Mouse (Mus musculus) spleen, adult 12 weeks (tissue): Measurements from ENCODE around the gene Dmrt1.
"Not testable (repeated sequence)": the region's sequence is repeated elsewhere in the genome, so short reads cannot be mapped to it uniquely, and the experiment has no call there.

Source experiments
- DNase-seq: peaks from one replicate; pipeline ENCODE4 v3.0.0; 2022; ENCODE audit warnings: low spot score

Gene Dmrt1

GRCm38 (mm10) chr19:25505360-25506196 is at the start of gene Dmrt1:
Dmrt1 (plus strand) TSS chr19:25505618.
- no peak for DNase-seq

GRCm38 (mm10) chr19:25460760-25461159 is 44.7 kb upstream of the Dmrt1 start:
- DNase-seq = no peak

GRCm38 (mm10) chr19:25461553-25462320 is 43.7 kb upstream of the Dmrt1 start:
- DNase-seq = no peak

- not testable (repeated sequence) for DNase-seq
Measured at GRCm38 (mm10) chr19:25475806-25476205, 29.6 kb upstream of the Dmrt1 start.

GRCm38 (mm10) chr19:25479152-25479669 is 26.2 kb upstream of the Dmrt1 start:
- no peak for DNase-seq

- no peak for DNase-seq
Measured at GRCm38 (mm10) chr19:25480820-25481219, 24.6 kb upstream of the Dmrt1 start.

- DNase-seq = no peak
Measured at GRCm38 (mm10) chr19:25486561-25486960, 18.9 kb upstream of the Dmrt1 start.

- no peak for DNase-seq
Measured at GRCm38 (mm10) chr19:25487350-25487749, 18.1 kb upstream of the Dmrt1 start.

- no peak for DNase-seq
Measured at GRCm38 (mm10) chr19:25488546-25488945, 16.9 kb upstream of the Dmrt1 start.

- no peak for DNase-seq
Measured at GRCm38 (mm10) chr19:25489546-25489945, 15.9 kb upstream of the Dmrt1 start.

GRCm38 (mm10) chr19:25497434-25497833 is 8.0 kb upstream of the Dmrt1 start:
- DNase-seq = no peak

GRCm38 (mm10) chr19:25504878-25505277 is 540 bp upstream of the Dmrt1 start:
- DNase-seq = no peak

GRCm38 (mm10) chr19:25506616-25507015 is 1.2 kb downstream of the Dmrt1 start:
- no peak for DNase-seq

- DNase-seq = no peak
Measured at GRCm38 (mm10) chr19:25514986-25515530, 9.6 kb downstream of the Dmrt1 start.

GRCm38 (mm10) chr19:25524156-25524555 is 18.7 kb downstream of the Dmrt1 start:
- no peak for DNase-seq

GRCm38 (mm10) chr19:25525726-25526125 is 20.3 kb downstream of the Dmrt1 start:
- no peak for DNase-seq

- DNase-seq = no peak
Measured at GRCm38 (mm10) chr19:25529673-25530072, 24.3 kb downstream of the Dmrt1 start.

- peak; percentile 14 for DNase-seq
Measured at GRCm38 (mm10) chr19:25545714-25546340, 40.4 kb downstream of the Dmrt1 start.

GRCm38 (mm10) chr19:25547086-25547643 is 41.7 kb downstream of the Dmrt1 start:
- peak; percentile 8 for DNase-seq

- DNase-seq = no peak
Measured at GRCm38 (mm10) chr19:25550346-25550745, 44.9 kb downstream of the Dmrt1 start.

- DNase-seq = no peak
Measured at GRCm38 (mm10) chr19:25551053-25551452, 45.6 kb downstream of the Dmrt1 start.

- no peak for DNase-seq
Measured at GRCm38 (mm10) chr19:25564430-25564829, 59.0 kb downstream of the Dmrt1 start.
